Mouse (Mus musculus): ENCODE measurements around the gene AL732309.1.

GRCm38 (mm10) chr2:25218445-25218844 lies 28.2 kb downstream of the AL732309.1 start, which contains the start of gene Fam166a:
- no peak for TF ChIP-seq CTCF (IDR thresholded peaks at IDR 0.05)
- no peak for TF ChIP-seq EP300 (IDR thresholded peaks at IDR 0.05)
